In the genomic region with DNA sequence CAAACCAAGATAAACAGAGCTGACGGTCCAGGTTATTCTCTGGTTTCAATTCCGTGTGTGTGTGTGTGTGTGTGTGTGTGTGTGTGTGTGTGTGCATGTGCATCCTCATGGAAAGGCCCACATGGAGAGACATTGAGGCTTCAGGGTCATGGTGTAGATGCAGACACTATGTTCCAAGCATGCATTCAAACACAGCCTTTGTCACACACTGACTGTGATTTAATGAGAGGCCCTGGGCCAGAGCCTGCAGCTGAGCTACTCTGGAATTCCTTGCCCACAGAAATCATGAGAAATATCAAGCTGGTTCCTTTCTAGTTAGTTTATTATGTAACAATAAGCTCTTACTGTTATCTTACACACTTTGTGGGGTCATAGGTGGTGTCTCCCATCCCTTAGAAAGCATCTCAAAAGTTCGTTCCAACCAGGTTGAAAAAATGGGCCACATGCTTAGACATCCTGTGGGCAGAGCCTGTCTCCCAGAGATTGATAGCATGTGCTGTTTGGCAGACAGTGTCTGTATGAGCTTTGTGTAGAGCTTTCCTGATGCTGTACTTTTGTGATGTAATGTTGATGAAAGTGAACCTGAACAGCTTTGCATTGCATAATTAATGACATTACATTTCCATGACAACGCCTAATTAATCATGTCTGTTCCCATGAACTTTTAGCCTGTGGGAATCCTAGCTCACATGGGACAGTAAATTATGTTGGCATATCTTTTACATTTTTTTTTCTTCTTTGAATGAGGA, we compare ENCODE assay signal across 12 mouse cellular contexts.
DNase-seq lines count a peak whose midpoint lies in the region; ATAC-seq and TF ChIP-seq lines count a peak whose summit lies in the region.
"Had no signal": no experiment of that assay in that cellular context is flagged by ENCODE, and none has a peak within 500 bp of the region (broad histone marks: within the 10 kb centered on the region; RNA-seq: fewer than 3 reads in every experiment).

No protein-coding gene starts in this region.

- no peak overlapping the region for H3ac ChIP-seq in myocyte (ENCODE audit: control insufficient read depth, insufficient read length)

- peak overlapping the region; percentile 72 for H3K27ac ChIP-seq in kidney, embryonic 15.5 days
- no peak overlapping the region for H3K27ac ChIP-seq in kidney, adult 2 months (ENCODE audit: insufficient read depth, low read depth, low read length)

- no peak overlapping the region for H3K4me2 ChIP-seq in kidney, embryonic 15.5 days
- no peak overlapping the region for H3K4me2 ChIP-seq in myocyte (ENCODE audit: low read depth)

- TF ChIP-seq CTCF in kidney, adult 2 months (conservative IDR thresholded peaks at IDR 0.05; ENCODE audit: insufficient read depth, insufficient read length, low read depth, low read length) = no peak

- no peak for ATAC-seq in kidney, embryonic 15.5 days (replicated peaks; ENCODE audit: low FRiP score)
- ATAC-seq: midbrain, embryonic 16.5 days had no signal

- no peaks in the 10 kb centered on the region for H3K36me3 ChIP-seq in kidney, embryonic 15.5 days
- no peaks in the 10 kb centered on the region for H3K36me3 ChIP-seq in kidney, adult 2 months (ENCODE audit: control insufficient read depth, insufficient read depth, low read length)
- no peaks in the 10 kb centered on the region for H3K36me3 ChIP-seq in myocyte (ENCODE audit: control insufficient read depth, insufficient read depth)

- TF ChIP-seq POLR2A in kidney, adult 2 months (IDR thresholded peaks at IDR 0.05; ENCODE audit: low read depth, low read length) = no peak
- no peak for TF ChIP-seq POLR2A in myocyte (IDR thresholded peaks at IDR 0.05; ENCODE audit: insufficient read length, low read depth)

- H3K4me1 ChIP-seq in kidney, embryonic 15.5 days = peaks cover 57% of the 10 kb centered on the region
- H3K4me1 ChIP-seq in kidney, adult 2 months (ENCODE audit: control insufficient read depth, insufficient read depth, low read length) = no peaks in the 10 kb centered on the region

- no peak overlapping the region for H3K9ac ChIP-seq in kidney, embryonic 15.5 days

- H3K9me3 ChIP-seq in kidney, embryonic 15.5 days (replicated peaks) = no peaks in the 10 kb centered on the region

- 58% methylated on average over 4 of the region's 4 CpGs for WGBS in kidney, embryonic 15.5 days
- 81% methylated on average over 4 of the region's 4 CpGs for WGBS in kidney, adult 2 months

- DNase-seq in adrenal gland, adult 2 months = peak; percentile 14
- no peak for DNase-seq in adrenal gland, postnatal 25 days
- DNase-seq in kidney, adult 2 months = no peak
- DNase-seq in embryo, embryonic 11.5 days (ENCODE audit: low read depth, low spot score) = peak; percentile 49
- no peak for DNase-seq in cerebellum, postnatal 4 days (ENCODE audit: low spot score in 2 of 2)
- no peak for DNase-seq in left cerebral cortex, postnatal 10 days (ENCODE audit: extremely low spot score in 1 of 2, low spot score in 2 of 2)
- DNase-seq: heart, adult 11 months; heart, postnatal 4 days; thymus, postnatal 25 days had no signal

- no peaks in the 10 kb centered on the region for H3K79me2 ChIP-seq in myocyte (ENCODE audit: control insufficient read depth, insufficient read depth)

- H3K27me3 ChIP-seq in kidney, embryonic 15.5 days = no peaks in the 10 kb centered on the region
- H3K27me3 ChIP-seq in kidney, adult 2 months (replicated peaks; ENCODE audit: control insufficient read depth, insufficient read depth, low read length) = no peaks in the 10 kb centered on the region
- H3K27me3 ChIP-seq in myocyte (ENCODE audit: control insufficient read depth, insufficient read depth, insufficient read length) = no peaks in the 10 kb centered on the region

- intact Hi-C loops in left cerebral cortex, postnatal 10 days (cut with DNase I) = no loop called here

- H3K4me3 ChIP-seq in kidney, embryonic 15.5 days (replicated peaks) = no peak overlapping the region
- H3K4me3 ChIP-seq in kidney, adult 2 months (ENCODE audit: insufficient read depth, low read depth, low read length) = no peak overlapping the region
- H3K4me3 ChIP-seq in myocyte = no peak overlapping the region

TF ChIP-seq in myocyte, 11 proteins besides CTCF, POLR2A, EP300 and RAD21:
- no peak for TF ChIP-seq MYOD1 (IDR thresholded peaks at IDR 0.05; ENCODE audit: control insufficient read depth in 1 of 3, insufficient read length in 2 of 3, low read depth in 2 of 3)
- no peak for TF ChIP-seq MYOG (IDR thresholded peaks at IDR 0.05; ENCODE audit: control insufficient read depth in 1 of 3, insufficient read depth in 1 of 3, insufficient read length in 2 of 3, low read depth in 2 of 3)
- no peak for TF ChIP-seq TCF12 (IDR thresholded peaks at IDR 0.05; ENCODE audit: insufficient read depth, poor library complexity, severe bottlenecking)
- 0 out of 2 replicates have a peak, but pooled peaks have one; percentile 32 for TF ChIP-seq CEBPB (IDR thresholded peaks at IDR 0.05; ENCODE audit: insufficient read depth, poor library complexity, severe bottlenecking)
TF ChIP-seq in myocyte: peak in this region for 1.

Comparison
In these comparisons a context has a peak if more than half of its experiments do, and no peak if none do; other contexts are left out.
1. DNase-seq: peak in adrenal gland, adult 2 months (single experiment) and embryo, embryonic 11.5 days (single experiment); none in adrenal gland, postnatal 25 days (single experiment), kidney, adult 2 months (single experiment), cerebellum, postnatal 4 days (0 of 2) and left cerebral cortex, postnatal 10 days (0 of 2).